Mouse (Mus musculus) testis, postnatal 10 days (tissue): Measurements from ENCODE around the gene 2310033P09Rik.

Source experiments
- DNase-seq: peaks from one replicate; pipeline ENCODE4 v3.0.0; 2021; ENCODE audit warnings: low spot score

Gene 2310033P09Rik

DNA sequence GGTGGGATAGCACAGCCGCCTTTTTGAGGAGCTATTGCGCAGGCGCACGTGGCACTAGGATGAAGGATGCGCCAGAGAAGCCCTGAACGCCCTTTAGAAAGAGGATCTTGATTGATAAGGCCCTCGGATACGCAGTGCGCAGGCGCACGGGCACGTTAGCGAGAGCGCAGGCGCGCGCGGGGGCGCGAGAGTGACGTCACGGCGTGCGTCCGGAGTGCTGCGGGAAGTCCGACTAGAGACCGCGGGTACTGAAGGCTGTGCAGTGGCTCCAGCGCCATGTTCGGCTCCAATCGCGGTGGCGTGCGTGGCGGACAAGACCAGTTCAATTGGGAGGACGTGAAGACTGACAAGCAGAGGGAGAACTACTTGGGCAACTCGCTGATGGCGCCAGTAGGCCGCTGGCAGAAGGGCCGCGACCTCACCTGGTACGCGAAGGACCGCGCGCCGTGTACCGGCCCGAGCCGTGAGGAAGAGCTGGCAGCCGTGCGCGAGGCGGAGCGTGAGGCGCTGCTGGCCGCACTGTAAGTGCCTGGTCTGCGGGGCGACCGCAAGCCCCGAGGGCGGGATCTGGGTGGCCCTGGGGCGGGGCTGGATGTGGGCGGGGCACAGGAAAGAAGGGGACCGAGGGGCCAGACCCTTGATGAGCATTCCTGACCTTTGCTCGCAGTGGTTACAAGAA lies at the start of gene 2310033P09Rik:
Gene 2310033P09Rik (plus strand): TSS at position 169 of the 679 bp plus-strand sequence.
- DNase-seq = peak; percentile 95

- DNase-seq = no peak
These were observed 49.0 kb upstream of the 2310033P09Rik start for GRCm38 (mm10) chr11:59159099-59159498.

DNA sequence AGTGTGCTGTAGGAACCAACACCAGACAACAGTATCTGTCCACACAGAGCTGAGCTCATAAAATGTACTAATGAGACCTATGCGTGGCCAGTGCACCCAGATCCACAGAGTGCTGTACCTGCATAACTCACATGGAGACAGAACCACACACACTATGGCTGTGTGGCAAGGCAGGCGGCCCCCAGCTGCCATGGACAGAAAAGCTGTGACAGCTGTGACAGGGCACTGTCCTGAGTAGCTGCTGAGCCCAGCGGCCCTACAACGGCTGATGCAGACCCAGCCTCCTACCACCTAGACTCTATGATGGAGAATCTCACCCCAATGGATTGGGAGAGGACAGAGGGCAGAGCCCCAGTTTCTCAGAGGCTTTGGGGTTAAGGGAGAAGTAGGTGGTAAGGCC lies 48.6 kb upstream of the 2310033P09Rik start:
- no peak for DNase-seq

DNA sequence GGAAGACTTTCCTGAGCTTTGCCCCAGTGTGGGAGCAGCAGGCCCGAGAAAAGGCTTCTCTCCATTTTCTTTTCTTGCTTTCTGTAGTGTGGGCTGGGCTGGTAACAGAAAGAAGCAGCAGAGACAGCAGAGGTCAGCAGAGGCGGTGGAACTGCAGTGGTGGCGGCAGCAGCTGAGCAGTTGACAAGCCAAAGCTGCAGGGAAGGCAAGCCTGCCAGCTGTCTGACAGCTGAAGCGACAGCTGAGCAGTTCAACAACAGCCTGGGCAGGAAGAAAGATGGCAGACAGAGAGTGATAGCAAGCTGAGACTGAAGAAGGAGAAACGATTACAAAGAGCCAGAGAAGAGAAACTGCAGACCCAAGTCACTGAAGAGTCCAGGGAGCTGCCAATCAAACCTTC lies 46.7 kb upstream of the 2310033P09Rik start:
- no peak for DNase-seq

DNA sequence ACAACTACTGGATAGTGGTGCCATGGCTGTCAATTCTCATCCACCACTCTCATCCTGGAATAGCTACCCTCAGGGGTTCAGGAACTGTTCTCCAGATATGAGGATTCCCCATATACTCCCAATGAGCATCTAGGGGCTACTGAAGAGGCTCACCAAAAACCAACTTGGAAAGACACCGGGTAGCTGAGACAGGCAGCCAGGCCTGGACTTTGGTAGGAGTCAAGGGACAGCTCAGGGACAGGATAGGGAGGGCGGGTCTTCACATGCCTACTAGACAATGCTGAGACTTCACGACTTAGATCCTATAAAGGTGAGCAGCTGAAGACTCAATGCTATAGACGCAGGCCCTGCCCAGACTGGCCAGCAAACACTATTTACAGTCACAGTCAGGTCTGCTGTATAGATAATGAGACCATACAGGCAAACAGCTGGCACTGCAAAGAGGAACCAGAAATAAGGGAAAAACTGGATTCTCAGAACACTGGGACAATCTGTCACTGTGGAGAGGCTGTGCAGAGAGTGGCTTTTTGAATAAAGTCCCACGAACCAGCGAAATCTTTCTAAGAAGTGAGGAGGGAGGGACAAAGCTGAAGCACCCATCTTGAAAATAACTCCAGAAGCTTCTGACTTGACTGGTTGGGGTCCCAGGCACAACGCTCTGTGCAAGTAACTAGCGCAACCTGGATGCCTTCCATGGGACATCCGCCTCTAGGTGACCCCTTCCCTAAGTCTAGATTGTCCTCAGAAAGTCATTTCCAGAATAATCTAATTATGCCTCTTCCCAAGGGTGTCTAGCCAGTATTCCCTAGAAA lies 45.5 kb upstream of the 2310033P09Rik start:
- peak; percentile 38 for DNase-seq

- peak; percentile 95 for DNase-seq
These were observed 44.6 kb upstream of the 2310033P09Rik start, which contains the start of gene Iba57 for GRCm38 (mm10) chr11:59163255-59164236. Gene Iba57 (minus strand): TSS chr11:59163739.

GRCm38 (mm10) chr11:59164384-59164783 lies 43.7 kb upstream of the 2310033P09Rik start:
- DNase-seq = peak; percentile 44

DNA sequence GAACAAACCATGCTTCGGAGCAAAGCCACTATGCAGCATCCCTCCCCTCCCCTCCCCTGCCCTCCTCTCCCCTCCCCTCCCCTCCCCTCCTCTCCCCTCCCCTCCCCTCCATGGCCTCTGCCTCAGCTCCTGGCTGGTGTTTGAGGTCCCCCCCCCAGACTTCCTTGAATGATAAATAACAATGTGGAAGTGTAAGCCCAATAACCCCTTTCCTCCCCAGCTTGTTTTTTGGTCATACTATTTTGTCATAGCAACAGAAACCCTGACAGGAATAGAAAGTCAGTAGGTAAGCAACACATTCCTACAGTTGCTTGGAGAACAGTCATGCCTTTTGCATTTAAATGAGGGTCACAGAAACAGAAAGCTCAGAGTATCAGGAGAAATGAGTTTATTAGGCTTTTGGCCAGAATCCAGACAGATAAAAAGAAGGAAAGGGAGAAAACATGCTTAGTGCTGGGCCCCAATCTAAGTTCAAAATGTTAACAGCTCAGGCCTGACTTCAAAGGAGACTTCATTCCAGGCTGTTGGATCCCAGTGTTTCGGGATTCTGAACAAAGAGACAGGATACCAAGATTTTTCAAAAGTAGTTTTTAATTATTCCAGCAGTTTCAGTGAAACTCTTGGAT lies 42.4 kb upstream of the 2310033P09Rik start:
- DNase-seq = no peak

- no peak for DNase-seq
These were observed 38.3 kb upstream of the 2310033P09Rik start for GRCm38 (mm10) chr11:59169807-59170206.

- no peak for DNase-seq
These were observed 37.6 kb upstream of the 2310033P09Rik start for GRCm38 (mm10) chr11:59170549-59170948.

DNA sequence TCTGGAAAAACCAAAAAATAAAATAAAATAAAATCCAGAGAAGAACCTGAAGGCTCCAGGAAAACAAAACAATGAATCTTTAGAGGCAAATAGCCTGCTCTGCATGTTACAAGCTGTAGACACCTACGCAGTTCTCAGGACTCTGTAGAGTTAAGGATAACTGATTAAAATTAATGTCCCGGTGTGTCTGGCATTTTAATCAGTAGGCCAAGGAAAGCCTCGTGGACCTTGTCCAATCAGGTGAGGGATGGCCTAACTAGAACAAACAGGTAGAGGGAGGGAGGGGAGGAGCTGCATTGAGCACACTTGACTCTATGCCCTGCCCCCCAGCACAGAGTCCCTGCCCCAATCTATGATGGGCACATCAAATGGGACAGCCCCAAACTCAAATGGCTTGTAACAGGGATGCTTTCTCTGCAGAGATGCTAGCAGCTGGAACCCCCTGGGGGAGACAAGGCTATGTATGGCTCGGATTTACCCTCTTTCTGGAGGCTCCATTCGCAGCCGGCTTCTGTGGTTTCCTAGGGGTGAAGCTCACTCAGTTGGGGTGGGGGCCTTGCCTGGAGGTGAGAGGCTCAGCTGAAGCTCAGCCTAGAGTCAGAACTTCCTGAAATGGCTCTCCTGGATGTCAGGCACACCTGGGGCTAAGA lies 33.8 kb upstream of the 2310033P09Rik start:
- no peak for DNase-seq

DNA sequence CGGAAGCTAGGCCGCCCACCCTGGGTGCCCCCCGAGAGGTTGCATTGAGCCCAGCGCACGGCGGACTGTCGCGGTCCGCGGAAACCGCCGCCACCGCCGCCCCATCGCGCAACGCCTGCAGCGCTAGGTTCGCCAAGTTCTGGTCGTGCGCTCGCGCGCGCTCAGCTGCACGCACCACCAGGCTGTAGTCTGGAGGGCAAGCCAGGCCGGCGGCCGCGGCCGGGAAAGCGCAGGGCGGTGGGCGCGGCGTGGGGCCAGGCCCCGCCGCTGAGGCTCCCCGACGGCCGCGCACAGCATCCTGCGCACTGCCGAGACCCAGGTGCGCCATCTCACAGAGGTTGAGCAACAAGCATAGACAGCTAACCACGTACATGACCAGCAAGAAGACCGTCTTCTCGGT lies 31.6 kb upstream of the 2310033P09Rik start:
- no peak for DNase-seq

DNA sequence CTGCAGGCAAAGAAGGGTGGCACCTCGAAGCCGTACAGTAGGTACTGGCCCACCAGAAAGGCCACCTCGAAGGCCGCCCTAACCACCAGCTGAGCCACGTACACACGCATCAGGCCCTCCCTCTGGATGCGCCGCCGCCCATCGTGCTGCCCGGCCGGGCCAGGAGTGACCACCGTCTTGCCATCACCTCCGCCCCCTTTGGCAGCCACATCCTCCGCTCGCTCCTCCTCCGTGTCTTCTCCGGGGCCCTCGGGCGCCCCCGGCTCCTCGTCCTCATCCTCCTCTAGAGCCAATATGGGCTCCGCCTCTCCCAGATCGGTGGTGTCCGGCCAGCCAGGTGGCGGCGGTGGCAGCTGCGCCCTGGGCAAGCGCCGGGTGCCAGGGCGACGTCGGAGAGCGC lies 31.2 kb upstream of the 2310033P09Rik start:
- DNase-seq = no peak

DNA sequence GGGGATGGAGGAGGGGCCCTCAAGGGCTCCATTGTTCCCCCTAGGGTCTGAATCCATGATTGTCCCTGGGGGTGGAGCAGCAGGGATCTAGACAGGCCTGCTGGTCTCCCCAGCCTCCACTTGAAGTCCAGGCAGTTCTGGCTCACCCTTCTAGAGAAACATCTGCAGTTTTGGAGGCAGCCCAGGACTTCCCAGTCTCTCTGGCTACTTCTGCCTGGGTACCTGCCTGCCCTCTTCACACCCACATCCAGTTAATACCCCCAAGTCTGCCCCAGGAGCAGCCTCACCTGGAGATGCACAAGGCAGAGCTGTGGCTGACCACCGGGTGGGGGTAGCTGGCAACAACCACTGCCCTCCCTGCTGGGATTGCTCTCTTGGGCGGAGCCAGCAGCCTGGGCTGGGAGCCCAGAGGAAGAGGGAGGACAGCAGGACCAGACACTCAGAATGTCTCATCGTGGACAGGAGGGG lies 25.2 kb upstream of the 2310033P09Rik start, which contains the start of gene Gjc2:
Gene Gjc2 (minus strand): TSS at position 350 of the 468 bp plus-strand sequence.
- peak; percentile 80 for DNase-seq

GRCm38 (mm10) chr11:59183821-59184220 lies 24.3 kb upstream of the 2310033P09Rik start:
- DNase-seq = peak; percentile 73

DNA sequence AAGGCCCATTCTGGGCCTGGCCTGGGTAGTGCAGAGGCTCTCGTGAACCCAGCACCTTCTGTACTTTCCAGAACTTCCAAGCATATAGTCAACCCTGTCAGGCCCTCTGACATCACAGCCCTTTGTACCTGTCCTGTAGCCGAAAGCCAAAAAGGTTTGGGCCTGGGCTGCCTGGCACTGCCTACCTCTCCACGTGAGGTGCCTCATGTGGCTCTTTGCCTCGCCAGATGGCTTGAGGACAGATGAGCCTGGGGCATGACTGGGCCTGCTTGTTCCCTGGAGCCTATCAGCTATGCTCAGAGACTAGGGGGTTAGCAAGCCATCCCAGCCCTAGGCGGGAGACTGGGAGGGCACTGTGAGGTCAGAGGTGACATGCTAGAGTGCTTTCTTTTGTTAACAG lies 22.6 kb upstream of the 2310033P09Rik start:
- no peak for DNase-seq

GRCm38 (mm10) chr11:59187706-59188105 lies 20.4 kb upstream of the 2310033P09Rik start:
- DNase-seq = no peak

- DNase-seq = peak; percentile 90
These were observed 16.7 kb upstream of the 2310033P09Rik start for GRCm38 (mm10) chr11:59191231-59192058.

DNA sequence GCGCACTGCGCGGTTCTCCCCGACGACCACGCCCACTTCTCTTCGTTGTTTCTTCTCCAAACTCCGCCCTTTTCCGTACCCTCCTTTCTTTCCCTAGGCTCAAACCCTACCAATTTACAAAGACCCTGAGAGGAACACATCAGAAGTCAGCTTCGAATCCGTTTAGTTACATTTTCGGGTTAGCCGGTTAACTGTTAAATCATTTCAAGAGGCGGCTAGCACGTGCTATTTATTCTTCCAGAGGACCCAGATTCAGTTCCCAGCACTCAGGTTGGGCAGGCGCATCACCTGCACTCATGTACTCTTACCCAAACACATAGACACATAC lies 16.1 kb upstream of the 2310033P09Rik start, which contains the start of gene Guk1:
Gene Guk1 (minus strand): TSS at position 154 of the 328 bp plus-strand sequence.
- DNase-seq = no peak

DNA sequence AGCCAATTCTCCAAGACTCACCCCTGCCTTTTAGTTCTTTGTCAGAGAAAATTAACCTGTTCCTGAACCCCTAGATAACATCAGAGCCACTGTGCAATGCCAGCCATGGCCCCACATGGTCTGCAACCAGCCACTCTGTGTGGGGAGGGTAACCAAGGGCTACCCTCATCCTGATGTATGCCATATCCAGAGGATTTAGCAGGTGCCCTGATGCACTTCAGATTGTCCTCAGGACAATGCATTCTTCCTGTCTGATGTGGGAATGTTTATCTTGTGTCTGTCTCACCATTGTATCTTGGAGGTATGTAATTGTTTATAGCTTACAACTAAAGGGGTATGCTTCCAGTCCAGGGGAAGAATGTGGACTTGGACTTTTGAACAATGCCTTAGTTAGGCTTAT lies 11.9 kb upstream of the 2310033P09Rik start:
- no peak for DNase-seq
